Mouse (Mus musculus) left cerebral cortex, adult 8-10 months (tissue): ENCODE data around the gene Tnfrsf21. TPM values are rescaled to one million over a fixed set of nuclear protein-coding genes. Genes with fewer than 3 reads are reported as not detected.

Experiments used
- DNase-seq, 2 experiments: peaks; one replicate each; pipeline ENCODE4 v3.0.0; 2022; ENCODE audit warnings: low spot score in 2 of 2
- total RNA-seq, 4 experiments: library from RNA; stranded (reverse); gene quantifications; 2 replicates each; pipeline ENCODE4 v1.2.4; 2022

Tnfrsf21 gene
- total RNA-seq, result 10 to 100 TPM; 67.6 to 78.7 (median 76.5) TPM

GRCm38 (mm10) chr17:43016371-43017331 is at the start of gene Tnfrsf21:
Gene Tnfrsf21, plus strand, starts transcription at chr17:43016555.
- DNase-seq, result peak; percentile 89 to 93

DNA sequence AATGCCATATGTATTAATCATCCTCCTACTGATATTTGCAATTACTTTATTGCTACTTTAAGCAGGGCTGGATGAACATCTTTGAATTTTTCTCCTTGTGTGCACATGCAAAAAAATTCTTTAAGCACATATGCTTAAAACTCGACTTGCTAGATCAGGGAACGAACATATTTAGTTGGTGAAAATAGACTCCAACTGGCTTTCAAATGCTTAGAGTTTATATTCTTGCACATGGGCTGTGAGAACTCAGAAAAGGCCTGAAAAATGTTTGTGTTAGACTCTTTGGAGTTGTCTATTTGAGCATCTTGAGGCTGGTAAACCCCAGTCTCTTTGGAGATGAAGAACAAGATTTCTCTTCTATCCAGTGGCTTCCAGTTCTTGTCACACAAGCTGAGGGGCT is 48.2 kb upstream of the Tnfrsf21 start:
- no peak for DNase-seq

DNA sequence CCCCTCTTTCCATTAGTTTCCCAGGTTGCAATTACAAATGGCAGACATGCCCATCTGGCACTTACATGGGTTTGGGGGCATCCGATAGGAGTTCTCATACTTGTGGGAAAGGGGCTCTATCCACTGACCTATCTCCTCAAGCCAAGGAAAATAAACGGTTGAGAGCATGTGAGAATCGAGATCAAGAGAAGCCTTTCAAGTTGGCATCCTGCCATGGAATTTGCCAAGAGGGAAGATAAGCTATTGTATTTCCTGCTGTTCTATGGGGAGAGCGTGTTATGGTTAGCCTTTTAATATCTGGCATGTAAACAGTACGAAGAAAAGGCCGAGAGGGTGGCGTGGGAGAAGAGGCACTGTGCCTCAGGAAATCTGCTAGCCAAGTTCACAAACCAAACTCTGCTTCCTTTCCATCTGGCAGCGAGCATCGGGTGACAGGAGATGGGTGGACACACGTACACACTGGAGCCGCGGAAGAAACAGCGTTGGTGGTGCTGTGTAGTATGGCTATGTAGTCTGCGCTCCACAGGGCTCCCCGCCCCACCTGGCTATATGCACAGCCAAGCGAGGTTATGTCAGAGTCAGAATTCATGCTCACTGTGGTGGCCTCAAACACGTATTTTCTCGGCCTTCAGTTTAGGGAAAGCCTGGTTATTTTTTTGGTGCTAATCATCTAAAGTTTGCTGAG is 40.9 kb upstream of the Tnfrsf21 start:
- no peak for DNase-seq

GRCm38 (mm10) chr17:42977766-42978165 is 38.6 kb upstream of the Tnfrsf21 start:
- DNase-seq, result no peak

DNA sequence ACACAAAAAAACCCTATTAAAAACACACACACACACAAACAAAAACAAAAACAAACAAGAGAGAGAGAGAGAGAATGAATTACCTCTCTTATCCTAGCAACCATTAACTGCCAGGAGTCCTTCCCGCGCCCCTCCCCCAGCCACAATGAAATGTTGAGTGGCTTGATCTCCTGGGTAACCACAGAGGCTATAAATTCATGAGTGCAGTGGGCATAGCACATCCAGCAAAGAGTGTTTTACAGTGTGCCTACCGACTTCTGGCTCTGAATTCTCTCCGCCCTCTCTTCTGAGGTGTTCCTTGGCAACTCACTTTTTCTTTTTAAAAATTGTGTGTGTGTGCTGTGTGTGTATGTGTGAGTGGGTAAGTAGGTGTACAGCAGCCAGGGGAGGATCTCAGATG is 38.0 kb upstream of the Tnfrsf21 start:
- DNase-seq, result no peak

- DNase-seq, result no peak
These were observed 34.5 kb upstream of the Tnfrsf21 start for GRCm38 (mm10) chr17:42981806-42982205.

- DNase-seq, result no peak
These were observed 33.8 kb upstream of the Tnfrsf21 start for GRCm38 (mm10) chr17:42982568-42982967.

- no peak for DNase-seq
These were observed 30.3 kb upstream of the Tnfrsf21 start for GRCm38 (mm10) chr17:42985837-42986589.

GRCm38 (mm10) chr17:42987692-42988091 is 28.7 kb upstream of the Tnfrsf21 start:
- DNase-seq, result no peak

GRCm38 (mm10) chr17:42989981-42990380 is 26.4 kb upstream of the Tnfrsf21 start:
- no peak for DNase-seq

DNA sequence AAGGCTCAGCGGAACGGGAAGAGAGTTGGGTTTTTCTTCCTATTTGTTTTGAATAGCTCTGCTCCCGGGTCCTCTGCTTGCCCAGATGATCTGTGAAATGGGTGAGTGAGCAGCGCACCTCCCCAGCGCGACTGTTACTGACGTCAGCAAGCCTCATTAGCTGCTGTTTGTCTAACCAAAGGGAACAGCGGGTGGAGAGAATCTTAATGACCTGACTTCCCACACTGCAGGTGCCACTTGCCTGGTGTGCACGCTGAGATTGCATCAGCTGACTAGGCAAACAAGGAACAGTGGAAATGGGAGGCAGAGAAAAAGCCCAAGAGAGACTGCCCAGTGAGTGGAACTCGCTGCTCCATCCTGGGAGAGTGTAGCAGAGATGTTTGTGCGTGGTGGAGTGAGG is 25.2 kb upstream of the Tnfrsf21 start:
- no peak for DNase-seq

DNA sequence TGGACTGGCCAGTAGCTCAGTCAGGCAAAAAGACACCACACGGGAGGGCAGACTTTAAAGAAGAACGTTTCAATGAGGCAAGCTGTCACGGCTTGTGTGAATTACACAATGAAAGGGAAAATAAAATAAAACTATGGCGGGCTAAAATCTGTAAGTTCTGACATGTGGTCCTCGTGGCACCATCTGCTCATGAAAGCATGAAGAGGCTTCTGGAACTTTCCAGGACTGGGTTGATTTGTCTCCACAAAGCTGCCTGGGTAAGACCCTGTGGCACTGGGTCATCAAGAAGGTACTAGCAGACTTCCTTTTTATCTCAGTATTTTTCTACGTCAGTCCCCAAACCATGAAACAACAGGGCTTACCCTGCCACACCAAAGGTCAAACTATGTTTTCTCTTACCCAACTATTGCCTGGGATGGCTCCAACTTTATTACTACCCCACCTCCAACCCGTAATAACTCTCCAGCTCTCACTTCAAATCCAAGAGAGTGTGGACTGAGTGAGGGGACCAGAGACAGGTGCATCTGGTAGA is 16.8 kb upstream of the Tnfrsf21 start:
- no peak for DNase-seq

- no peak for DNase-seq
These were observed 15.8 kb upstream of the Tnfrsf21 start for GRCm38 (mm10) chr17:43000598-43000997.

GRCm38 (mm10) chr17:43012718-43013117 is 3.6 kb upstream of the Tnfrsf21 start:
- no peak for DNase-seq

DNA sequence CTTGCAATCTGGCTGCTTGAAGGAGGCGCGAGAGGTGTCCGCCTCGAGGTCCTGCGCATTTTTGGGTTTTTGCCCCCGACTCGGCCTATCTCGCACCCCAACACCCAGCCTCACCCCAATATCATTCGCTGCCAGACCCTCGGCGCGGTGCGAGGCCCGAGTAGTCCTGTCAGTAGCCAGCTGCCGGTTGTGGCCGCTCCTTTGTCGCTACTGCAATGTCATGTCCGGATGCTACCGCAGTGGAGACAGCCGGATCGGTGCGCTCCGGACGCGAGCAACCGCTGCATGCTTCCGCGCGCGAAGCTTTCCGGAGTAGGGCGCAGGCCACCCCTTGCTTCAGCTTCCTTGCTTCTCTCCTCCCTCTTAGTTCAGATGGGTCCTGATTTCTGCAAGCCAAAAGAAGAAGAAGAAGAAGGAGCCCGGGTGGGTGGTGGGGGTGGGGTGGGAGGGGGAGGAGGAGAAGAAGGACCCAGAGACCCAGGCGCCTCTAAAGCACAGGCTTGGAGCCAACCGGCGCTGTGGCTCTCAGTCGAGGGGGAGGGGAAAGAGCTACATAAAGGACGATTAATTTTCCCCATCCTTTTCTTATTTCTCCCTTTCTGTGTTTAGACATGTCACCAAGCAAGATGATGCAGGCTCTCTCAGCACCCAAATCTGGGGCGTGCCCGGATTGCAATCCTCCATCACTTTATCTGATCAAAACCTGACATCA is 1.1 kb downstream of the Tnfrsf21 start:
- peak; percentile 33 to 39 for DNase-seq

DNA sequence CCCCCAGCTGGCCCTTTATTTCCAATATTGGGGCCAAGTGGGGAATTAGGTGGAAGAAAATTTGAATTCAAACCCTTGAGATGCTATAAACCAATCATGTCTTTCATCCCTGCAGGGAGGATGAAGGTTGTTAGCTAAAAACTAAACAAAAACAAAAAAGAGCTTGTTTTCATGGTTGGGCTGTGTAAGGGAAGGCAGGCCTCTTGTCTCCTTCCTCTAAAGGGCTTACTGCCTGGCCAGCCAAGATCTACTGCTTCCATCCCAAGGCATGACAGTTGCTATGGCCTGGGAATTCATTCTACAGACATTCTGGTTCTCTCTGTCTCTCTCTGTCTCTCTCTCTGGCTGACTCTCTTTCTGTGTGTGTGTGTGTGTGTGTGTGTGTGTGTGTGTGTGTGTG is 1.7 kb downstream of the Tnfrsf21 start:
- no peak for DNase-seq

DNA sequence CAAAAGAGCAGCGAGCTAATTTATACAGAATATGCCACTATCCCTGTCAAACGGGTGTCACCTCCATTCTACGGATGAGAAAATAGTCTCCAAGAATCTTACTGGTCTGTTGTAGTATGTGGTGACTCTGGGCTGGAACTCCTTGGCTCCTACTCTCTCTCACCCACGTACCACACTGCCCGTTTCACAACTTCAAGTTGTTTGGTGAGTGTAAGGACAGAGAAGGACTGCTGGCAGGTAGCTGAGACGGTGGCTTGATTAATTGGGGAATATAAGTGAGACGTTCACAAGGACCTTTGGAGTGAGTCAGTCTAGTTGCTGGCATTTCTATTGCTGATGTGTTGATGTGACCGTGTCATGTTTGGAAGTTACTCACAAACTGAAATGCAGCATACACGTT is 3.3 kb downstream of the Tnfrsf21 start:
- DNase-seq, result no peak

DNA sequence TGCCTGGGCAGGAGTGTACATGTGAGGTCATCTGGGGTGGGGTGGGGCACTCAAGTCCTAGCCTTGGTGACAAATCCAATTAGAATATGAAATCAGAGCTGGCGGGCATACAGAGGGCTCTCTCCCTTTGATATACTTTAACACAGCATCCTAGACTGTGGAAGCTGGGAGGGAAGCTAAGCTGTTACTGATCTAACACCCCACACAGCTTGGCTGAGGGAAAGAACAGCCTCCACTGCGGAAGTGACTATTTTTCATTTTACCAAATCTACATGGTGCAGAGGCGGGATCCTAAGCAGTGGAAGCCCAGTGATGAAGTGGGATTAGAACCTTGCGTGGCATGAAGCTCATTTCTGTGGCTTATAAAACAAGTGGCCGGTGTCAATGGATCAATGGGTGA is 4.7 kb downstream of the Tnfrsf21 start:
- peak in 1 of 2 experiments; percentile 44 for DNase-seq

DNA sequence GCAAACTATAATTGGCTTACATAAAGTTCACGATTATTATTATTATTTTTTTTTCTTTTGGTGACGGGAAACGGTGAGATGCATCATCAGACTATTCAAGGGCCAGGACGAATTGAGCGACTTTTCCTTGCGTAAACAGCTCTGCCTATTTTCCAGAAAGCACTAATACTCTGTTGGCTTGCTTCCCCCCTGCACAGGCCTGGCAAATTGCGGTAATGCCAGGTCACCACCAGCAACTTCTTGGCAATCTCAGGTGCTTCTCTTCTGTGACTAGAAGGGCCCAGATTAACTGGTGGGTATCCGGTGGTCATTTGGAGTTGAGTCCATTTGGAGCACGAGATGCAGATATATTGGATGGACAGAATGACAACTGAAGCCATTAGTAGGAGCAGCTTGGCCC is 5.7 kb downstream of the Tnfrsf21 start:
- no peak for DNase-seq

- DNase-seq, result no peak
These were observed 7.4 kb downstream of the Tnfrsf21 start for GRCm38 (mm10) chr17:43023637-43024217.
